Mouse (Mus musculus): Measurements from ENCODE around the gene Alpk1. TPM values are rescaled to one million over a fixed set of nuclear protein-coding genes. Genes with fewer than 3 reads are reported as not detected.

The Alpk1 gene
- polyA plus RNA-seq, 1 experiment from 2014 or later, result 0.72 TPM

DNA sequence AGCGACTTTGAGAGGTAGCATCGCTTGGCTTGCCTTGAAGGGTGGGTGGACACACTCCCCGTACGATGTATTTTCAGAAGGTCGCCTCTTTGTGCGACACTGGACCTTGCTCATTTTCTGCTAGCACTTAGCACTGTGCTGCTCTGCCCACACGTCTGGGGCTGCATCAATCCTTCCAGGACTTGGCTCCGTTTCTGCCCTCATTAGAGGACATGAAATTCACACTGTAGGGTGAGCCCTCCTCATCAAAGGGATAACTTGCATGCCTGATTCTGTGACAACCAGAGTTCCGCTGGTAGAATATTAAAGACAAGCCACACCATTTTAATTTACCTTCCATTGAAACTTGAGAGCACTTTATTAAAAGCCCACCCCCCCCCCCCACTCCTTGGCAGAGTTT is 67.2 kb downstream of the Alpk1 start:
- no peak overlapping the region for H3K27ac ChIP-seq (ENCODE audit: low read depth, low read length)
- H3K9me3 ChIP-seq (ENCODE audit: control insufficient read depth, low read length), result no peaks in the 10 kb centered on the region
- H3K36me3 ChIP-seq (ENCODE audit: control insufficient read depth, insufficient read depth, low read length), result no peaks in the 10 kb centered on the region
- no peak overlapping the region for H3K4me3 ChIP-seq (ENCODE audit: low read depth, low read length)
- no peak overlapping the region for H3K4me2 ChIP-seq
- no peak for DNase-seq (ENCODE audit: low spot score, missing footprints)
- 70% methylated on average over 9 of the region's 9 CpGs for WGBS
- peaks cover 2% of the 10 kb centered on the region; the same call in 1 of the 2 replicates for H3K27me3 ChIP-seq (ENCODE audit: control insufficient read depth, insufficient read depth, low read length)
- no peak overlapping the region for H3K9ac ChIP-seq (ENCODE audit: low read length)
- H3K4me1 ChIP-seq (ENCODE audit: control insufficient read depth, insufficient read depth, low read length), result no peaks in the 10 kb centered on the region
- ATAC-seq (ENCODE audit: low FRiP score), result peak; percentile 52; the same call in 1 of the 2 replicates

DNA sequence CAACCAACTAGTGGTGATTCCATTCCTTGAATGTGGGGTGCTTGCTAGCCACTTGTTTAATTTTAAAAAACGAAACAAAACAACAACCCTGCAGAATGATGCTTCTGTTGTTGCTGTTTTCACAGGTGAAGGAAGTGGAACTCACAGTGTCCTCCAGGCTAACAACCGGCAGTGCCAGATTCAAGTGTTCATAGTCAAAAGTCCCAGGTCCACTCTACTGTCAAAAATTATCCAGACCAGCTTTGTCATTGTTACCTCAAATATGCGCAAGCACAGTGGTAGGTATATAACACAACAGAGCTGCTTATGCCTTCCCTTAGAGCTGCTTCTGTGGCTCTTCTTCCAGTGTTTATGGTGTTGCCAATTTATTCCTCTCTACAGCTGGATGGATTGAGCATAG is 68.8 kb downstream of the Alpk1 start:
- Histone ChIP-seq H3K36me3 (ENCODE audit: control insufficient read depth, insufficient read depth, low read length) (no peaks in the 10 kb centered on the region), H3K4me3 (ENCODE audit: low read depth, low read length) (no peak overlapping the region), H3K4me1 (ENCODE audit: control insufficient read depth, insufficient read depth, low read length) (0 out of 2 replicates have a peak, but pooled peaks cover 3% of the 10 kb centered on the region), H3K27ac (ENCODE audit: low read depth, low read length) (no peak overlapping the region), H3K9ac (ENCODE audit: low read length) (no peak overlapping the region), H3K4me2 (no peak overlapping the region), H3K9me3 (ENCODE audit: control insufficient read depth, low read length) (no peaks in the 10 kb centered on the region), H3K27me3 (ENCODE audit: control insufficient read depth, insufficient read depth, low read length) (no peaks in the 10 kb centered on the region; the same call in 1 of the 2 replicates)
- no peak for ATAC-seq (ENCODE audit: low FRiP score)
- no peak for DNase-seq (ENCODE audit: low spot score, missing footprints)
- 89% methylated on average over 3 of the region's 3 CpGs for WGBS

DNA sequence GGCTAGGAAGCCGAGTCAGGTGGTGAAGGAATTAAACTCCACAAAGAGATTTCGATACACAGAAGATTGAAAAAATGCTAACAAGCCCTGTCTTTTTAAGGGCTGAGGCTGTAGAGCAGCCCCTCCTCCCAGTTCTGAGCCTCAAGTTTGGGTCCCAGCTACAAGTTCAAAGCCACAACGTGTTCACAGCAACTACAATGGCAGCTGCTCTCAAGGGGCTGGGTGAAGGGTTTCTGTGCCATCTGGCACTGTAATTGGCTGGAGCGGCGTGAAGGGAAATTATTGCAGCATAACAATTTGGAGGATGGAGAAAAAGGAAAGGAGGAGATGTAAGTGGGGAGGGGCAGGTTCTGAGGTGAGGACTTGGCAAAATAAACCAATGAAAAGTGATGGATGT is 73.2 kb downstream of the Alpk1 start:
- peak overlapping the region; percentile 46; the same call in 1 of the 2 replicates for H3K27ac ChIP-seq (ENCODE audit: low read depth, low read length)
- DNase-seq (ENCODE audit: low spot score, missing footprints) (no peak), ATAC-seq (ENCODE audit: low FRiP score) (peak; percentile 45; the same call in 1 of the 2 replicates)
- no peak overlapping the region for H3K4me2 ChIP-seq
- WGBS, result 61% methylated on average over 5 of the region's 5 CpGs
- H3K9ac ChIP-seq (ENCODE audit: low read length), result no peak overlapping the region
- H3K9me3 ChIP-seq (ENCODE audit: control insufficient read depth, low read length), result no peaks in the 10 kb centered on the region; the same call in 1 of the 2 replicates
- H3K4me3 ChIP-seq (ENCODE audit: low read depth, low read length), result no peak overlapping the region
- H3K4me1 ChIP-seq (ENCODE audit: control insufficient read depth, insufficient read depth, low read length), result peaks cover 4% of the 10 kb centered on the region; the same call in 1 of the 2 replicates
- no peaks in the 10 kb centered on the region for H3K36me3 ChIP-seq (ENCODE audit: control insufficient read depth, insufficient read depth, low read length)
- H3K27me3 ChIP-seq (ENCODE audit: control insufficient read depth, insufficient read depth, low read length), result no peaks in the 10 kb centered on the region; the same call in 1 of the 2 replicates

DNA sequence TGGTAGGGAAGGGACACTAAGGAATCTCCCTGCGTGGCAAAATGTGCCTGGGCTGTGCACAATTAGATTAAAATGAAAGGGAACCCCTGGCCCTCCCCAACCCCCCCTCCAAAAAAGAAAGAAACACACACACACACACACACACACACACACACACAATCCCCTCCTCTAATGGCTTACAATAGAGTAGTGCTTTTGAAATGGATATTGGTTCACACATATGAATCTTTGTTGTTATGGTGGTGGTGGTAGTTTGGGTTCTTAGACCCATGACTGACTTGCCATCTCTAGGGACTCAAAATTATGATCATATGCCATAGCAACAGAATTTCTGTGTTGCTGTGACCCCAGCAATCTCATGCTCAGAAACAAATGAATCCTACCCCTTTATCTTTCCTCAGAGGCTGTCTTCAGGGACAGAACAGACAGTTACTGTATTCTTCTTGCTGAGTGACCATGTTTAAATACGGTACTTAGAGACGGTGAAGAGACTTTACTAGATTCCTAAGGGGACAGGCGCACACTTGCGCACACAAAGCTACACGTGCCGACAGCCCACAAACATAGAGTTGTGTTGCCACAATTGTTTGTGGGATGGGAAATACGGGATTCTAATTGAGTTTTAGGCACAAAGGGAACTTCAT is 73.8 kb downstream of the Alpk1 start:
- peaks cover 4% of the 10 kb centered on the region; the same call in 1 of the 2 replicates for H3K4me1 ChIP-seq (ENCODE audit: control insufficient read depth, insufficient read depth, low read length)
- no peak overlapping the region for H3K9ac ChIP-seq (ENCODE audit: low read length)
- ATAC-seq (ENCODE audit: low FRiP score) (no peak), DNase-seq (ENCODE audit: low spot score, missing footprints) (no peak)
- no peaks in the 10 kb centered on the region; the same call in 1 of the 2 replicates for H3K9me3 ChIP-seq (ENCODE audit: control insufficient read depth, low read length)
- no peaks in the 10 kb centered on the region for H3K36me3 ChIP-seq (ENCODE audit: control insufficient read depth, insufficient read depth, low read length)
- 69% methylated on average over 8 of the region's 8 CpGs for WGBS
- peak overlapping the region; percentile 33; the same call in 1 of the 2 replicates for H3K4me2 ChIP-seq
- no peaks in the 10 kb centered on the region; the same call in 1 of the 2 replicates for H3K27me3 ChIP-seq (ENCODE audit: control insufficient read depth, insufficient read depth, low read length)
- H3K4me3 ChIP-seq (ENCODE audit: low read depth, low read length), result 0 out of 2 replicates have a peak overlapping the region, but pooled peaks have one; percentile 5
- peak overlapping the region; percentile 46 for H3K27ac ChIP-seq (ENCODE audit: low read depth, low read length)

- Histone ChIP-seq H3K4me2 (peak overlapping the region; percentile 33), H3K9me3 (ENCODE audit: control insufficient read depth, low read length) (no peaks in the 10 kb centered on the region; the same call in 1 of the 2 replicates), H3K9ac (ENCODE audit: low read length) (peak overlapping the region; percentile 14; the same call in 1 of the 2 replicates), H3K27ac (ENCODE audit: low read depth, low read length) (peak overlapping the region; percentile 46), H3K27me3 (ENCODE audit: control insufficient read depth, insufficient read depth, low read length) (no peaks in the 10 kb centered on the region; the same call in 1 of the 2 replicates), H3K4me1 (ENCODE audit: control insufficient read depth, insufficient read depth, low read length) (peaks cover 4% of the 10 kb centered on the region; the same call in 1 of the 2 replicates), H3K36me3 (ENCODE audit: control insufficient read depth, insufficient read depth, low read length) (no peaks in the 10 kb centered on the region), H3K4me3 (ENCODE audit: low read depth, low read length) (peak overlapping the region; percentile 5)
- peak; percentile 84 for ATAC-seq (ENCODE audit: low FRiP score)
- peak; percentile 95 for DNase-seq (ENCODE audit: low spot score, missing footprints)
- 7% methylated on average over 30 of the region's 30 CpGs for WGBS
Measured at GRCm38 (mm10) chr3:127705515-127706444, 74.5 kb downstream of the Alpk1 start.

- H3K36me3 ChIP-seq (ENCODE audit: control insufficient read depth, insufficient read depth, low read length), result no peaks in the 10 kb centered on the region
- WGBS, result 68% methylated on average over 11 of the region's 11 CpGs
- no peaks in the 10 kb centered on the region; the same call in 1 of the 2 replicates for H3K27me3 ChIP-seq (ENCODE audit: control insufficient read depth, insufficient read depth, low read length)
- DNase-seq (ENCODE audit: low spot score, missing footprints), result no peak
- no peak for ATAC-seq (ENCODE audit: low FRiP score)
- H3K4me3 ChIP-seq (ENCODE audit: low read depth, low read length), result 0 out of 2 replicates have a peak overlapping the region, but pooled peaks have one; percentile 1
- H3K4me1 ChIP-seq (ENCODE audit: control insufficient read depth, insufficient read depth, low read length), result peaks cover 4% of the 10 kb centered on the region; the same call in 1 of the 2 replicates
- H3K27ac ChIP-seq (ENCODE audit: low read depth, low read length), result peak overlapping the region; percentile 35; the same call in 1 of the 2 replicates
- H3K4me2 ChIP-seq, result peak overlapping the region; percentile 33
- H3K9me3 ChIP-seq (ENCODE audit: control insufficient read depth, low read length), result no peaks in the 10 kb centered on the region; the same call in 1 of the 2 replicates
- H3K9ac ChIP-seq (ENCODE audit: low read length), result no peak overlapping the region
Measured at GRCm38 (mm10) chr3:127705139-127705514, 75.2 kb downstream of the Alpk1 start.

DNA sequence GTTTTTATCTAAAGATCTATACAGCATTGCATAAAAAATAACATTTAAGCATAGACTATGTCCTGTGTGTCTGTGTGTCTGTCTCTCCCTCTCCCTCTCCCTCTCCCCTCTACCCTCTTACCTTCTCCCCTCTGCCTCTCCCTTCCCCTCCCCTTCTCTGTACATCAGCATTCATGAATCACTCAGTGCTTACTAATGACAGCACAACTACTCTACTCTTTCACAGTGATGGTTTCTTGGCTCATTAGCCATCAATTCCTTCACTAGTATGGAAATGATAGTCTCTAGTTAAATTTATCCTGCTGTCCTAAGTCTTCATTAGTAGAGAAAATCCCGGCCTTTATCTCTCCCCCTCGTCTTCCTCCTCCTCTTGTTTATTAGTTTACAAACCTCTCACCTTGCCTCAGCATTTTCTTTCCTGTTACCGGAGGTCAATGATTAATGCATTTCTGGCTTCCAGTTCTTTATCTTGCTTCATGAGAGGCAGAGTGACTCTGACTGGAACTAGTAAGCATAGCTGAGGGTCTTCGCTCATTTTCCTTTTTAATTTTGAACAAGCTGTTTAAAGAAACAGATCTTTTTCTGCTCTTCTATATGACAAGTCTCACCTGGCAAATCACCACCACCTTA is 79.0 kb downstream of the Alpk1 start:
- no peak for DNase-seq (ENCODE audit: low spot score, missing footprints)
- 90% methylated on average over 4 of the region's 4 CpGs for WGBS
- H3K9ac ChIP-seq (ENCODE audit: low read length), result no peak overlapping the region
- H3K36me3 ChIP-seq (ENCODE audit: control insufficient read depth, insufficient read depth, low read length), result no peaks in the 10 kb centered on the region
- H3K4me3 ChIP-seq (ENCODE audit: low read depth, low read length), result no peak overlapping the region
- ATAC-seq (ENCODE audit: low FRiP score), result no peak
- no peak overlapping the region for H3K27ac ChIP-seq (ENCODE audit: low read depth, low read length)
- H3K27me3 ChIP-seq (ENCODE audit: control insufficient read depth, insufficient read depth, low read length), result peaks cover 1% of the 10 kb centered on the region; the same call in 1 of the 2 replicates
- no peaks in the 10 kb centered on the region; the same call in 1 of the 2 replicates for H3K4me1 ChIP-seq (ENCODE audit: control insufficient read depth, insufficient read depth, low read length)
- no peaks in the 10 kb centered on the region; the same call in 1 of the 2 replicates for H3K9me3 ChIP-seq (ENCODE audit: control insufficient read depth, low read length)
- no peak overlapping the region for H3K4me2 ChIP-seq

GRCm38 (mm10) chr3:127698636-127699035 is 81.7 kb downstream of the Alpk1 start:
- H3K4me2 ChIP-seq, result no peak overlapping the region
- H3K27me3 ChIP-seq (ENCODE audit: control insufficient read depth, insufficient read depth, low read length), result peaks cover 21% of the 10 kb centered on the region
- peaks cover 10% of the 10 kb centered on the region for H3K4me1 ChIP-seq (ENCODE audit: control insufficient read depth, insufficient read depth, low read length)
- ATAC-seq (ENCODE audit: low FRiP score) (no peak), DNase-seq (ENCODE audit: low spot score, missing footprints) (no peak)
- no peaks in the 10 kb centered on the region for H3K36me3 ChIP-seq (ENCODE audit: control insufficient read depth, insufficient read depth, low read length)
- H3K9ac ChIP-seq (ENCODE audit: low read length), result no peak overlapping the region
- WGBS, result 95% methylated on average over 5 of the region's 5 CpGs
- no peak overlapping the region for H3K4me3 ChIP-seq (ENCODE audit: low read depth, low read length)
- no peaks in the 10 kb centered on the region for H3K9me3 ChIP-seq (ENCODE audit: control insufficient read depth, low read length)
- no peak overlapping the region for H3K27ac ChIP-seq (ENCODE audit: low read depth, low read length)

Data from midbrain, embryonic 11.5 days (tissue).